Mouse (Mus musculus) testis, adult 2 months (tissue): Measurements from ENCODE around the gene Cenpl.

Experiments used
- CTCF ChIP-seq: fragments of 200-500 bp; IDR thresholded peaks from 2 replicates; pipeline ENCODE4 v1.5.1; 2012; ENCODE audit warnings: low read depth, mild to moderate bottlenecking, inconsistent platforms, low read length, moderate library complexity; ENCODE audit not compliant: control insufficient read depth, insufficient read depth, insufficient replicate concordance
- POLR2A ChIP-seq: fragments of 200-500 bp; IDR thresholded peaks from 2 replicates; pipeline ENCODE4 v1.6.1; 2012; ENCODE audit warnings: low read depth, mild to moderate bottlenecking, inconsistent platforms, low read length, moderate library complexity; ENCODE audit not compliant: control insufficient read depth

GRCm38 (mm10) chr1:161070352-161071271, at the start of gene Cenpl, which contains the start of gene Dars2:
- TF ChIP-seq POLR2A (peak; percentile 36; the same call in 1 of the 2 replicates), CTCF (no peak)
